Mouse (Mus musculus) liver, embryonic 11.5 days (tissue): ENCODE measurements around the gene Akap17b. TPM values are rescaled to one million over a fixed set of nuclear protein-coding genes. Genes with fewer than 3 reads are reported as not detected.

ENCODE experiments used
- ATAC-seq: fragments of 200-750 bp; cut with Nextera tagmentation; replicated peaks from 2 replicates; pipeline ENCODE4 v1.8.0; 2017; ENCODE audit warnings: moderate number of reproducible peaks, mild to moderate bottlenecking, moderate TSS enrichment, moderate library complexity; ENCODE audit not compliant: low FRiP score
- DNase-seq: peaks from one replicate; pipeline ENCODE4 v3.0.0-alpha.2; 2017; ENCODE audit warnings: low spot score
- H3K27ac ChIP-seq: fragments of 300-500 bp; sonication (generic); 2 replicates; pipeline ENCODE4 v1.5.1; 2014; ENCODE audit warnings: mild to moderate bottlenecking, low read depth, low read length, control low read depth
- H3K27me3 ChIP-seq: fragments of 300-500 bp; sonication (generic); replicated peaks from 2 replicates; pipeline ENCODE4 v1.6.1; 2014; ENCODE audit warnings: low read length, mixed read lengths; ENCODE audit not compliant: control insufficient read depth, insufficient read depth
- H3K36me3 ChIP-seq: fragments of 300-500 bp; sonication (generic); 2 replicates; pipeline ENCODE4 v1.6.1; 2014; ENCODE audit warnings: mild to moderate bottlenecking, low read length, moderate library complexity, mixed read lengths; ENCODE audit not compliant: control insufficient read depth, insufficient read depth
- H3K4me1 ChIP-seq: fragments of 300-500 bp; sonication (generic); replicated peaks from 2 replicates; pipeline ENCODE4 v1.6.1; 2014; ENCODE audit warnings: low read length, mixed read lengths; ENCODE audit not compliant: control insufficient read depth, insufficient read depth
- H3K4me2 ChIP-seq: fragments of 300-500 bp; sonication (generic); 2 replicates; pipeline ENCODE4 v1.6.1; 2014; ENCODE audit warnings: mild to moderate bottlenecking, control low read depth, moderate library complexity
- H3K4me3 ChIP-seq: fragments of 300-500 bp; sonication (generic); 2 replicates; pipeline ENCODE4 v1.5.1; 2014; ENCODE audit warnings: low read depth, low read length, control low read depth
- H3K9ac ChIP-seq: fragments of 300-500 bp; sonication (generic); 2 replicates; pipeline ENCODE4 v1.6.1; 2014; ENCODE audit warnings: low read depth, low read length, control low read depth
- H3K9me3 ChIP-seq: fragments of 300-500 bp; sonication (generic); 2 replicates; pipeline ENCODE4 v1.6.1; 2016; ENCODE audit warnings: low read length, inconsistent platforms, mixed read lengths; ENCODE audit not compliant: control insufficient read depth
- WGBS: fragments of 180-500 bp; shearing (Covaris S2); extraction: QIAGEN DNeasy Blood & Tissue Kit; methylation state at CpG from one replicate; pipeline ENCODE4 v1.1.7; 2014; 5-methylcytosine and 5-hydroxymethylcytosine counted together
- polyA plus RNA-seq: library from polyadenylated mRNA; unstranded; fragments of >200 nt; fragmentation: Nextera tagmentation; extraction: Ambion mirVana; gene quantifications from 2 replicates; pipeline ENCODE4 v1.2.1, GENCODE M21; 2014

Akap17b gene
- polyA plus RNA-seq = 1.5 and 1.6 TPM in 2 replicates

- peak; percentile 97 for ATAC-seq
- Histone ChIP-seq H3K4me2 (peak within 1 kb of the TSS; percentile 60), H3K4me3 (peak within 1 kb of the TSS; percentile 68), H3K27ac (no peak within 1 kb of the TSS), H3K9ac (peak within 1 kb of the TSS; percentile 57), H3K36me3 (no peaks in the 10 kb centered on the region), H3K27me3 (no peaks in the 10 kb centered on the region), H3K4me1 (no peaks in the 10 kb centered on the region), H3K9me3 (no peaks in the 10 kb centered on the region)
- peak; percentile 70 for DNase-seq
- WGBS = 17% methylated on average over 53 of the region's 60 CpGs
Measured at GRCm38 (mm10) chrX:36644657-36645551, at the start of gene Akap17b. Gene Akap17b (minus strand): TSS chrX:36645395.

GRCm38 (mm10) chrX:36691365-36691764 lies 46.2 kb upstream of the Akap17b start:
- ATAC-seq (no peak), DNase-seq (no peak)
- WGBS = 54% methylated on average over 5 of the region's 5 CpGs
- Histone ChIP-seq H3K9ac (no peak overlapping the region), H3K9me3 (no peaks in the 10 kb centered on the region), H3K4me3 (no peak overlapping the region), H3K27ac (no peak overlapping the region), H3K27me3 (no peaks in the 10 kb centered on the region), H3K4me2 (no peak overlapping the region), H3K36me3 (no peaks in the 10 kb centered on the region), H3K4me1 (no peaks in the 10 kb centered on the region)

GRCm38 (mm10) chrX:36689655-36690054 lies 44.5 kb upstream of the Akap17b start:
- H3K4me3 ChIP-seq = no peak overlapping the region
- H3K4me2 ChIP-seq = no peak overlapping the region
- no peak overlapping the region for H3K9ac ChIP-seq

GRCm38 (mm10) chrX:36676836-36677235 lies 31.6 kb upstream of the Akap17b start:
- H3K36me3 ChIP-seq = no peaks in the 10 kb centered on the region
- no peak overlapping the region for H3K4me3 ChIP-seq

More at GRCm38 (mm10) chrX:36689655-36690054, 44.5 kb upstream of the Akap17b start:
- DNase-seq = no peak
- ATAC-seq = no peak
- Histone ChIP-seq H3K27ac (no peak overlapping the region), H3K27me3 (no peaks in the 10 kb centered on the region), H3K4me1 (no peaks in the 10 kb centered on the region), H3K9me3 (no peaks in the 10 kb centered on the region), H3K36me3 (no peaks in the 10 kb centered on the region)

GRCm38 (mm10) chrX:36672708-36673107 lies 27.5 kb upstream of the Akap17b start:
- Histone ChIP-seq H3K9ac (no peak overlapping the region), H3K4me2 (no peak overlapping the region), H3K4me3 (no peak overlapping the region), H3K9me3 (no peaks in the 10 kb centered on the region), H3K27me3 (no peaks in the 10 kb centered on the region), H3K27ac (no peak overlapping the region), H3K36me3 (no peaks in the 10 kb centered on the region), H3K4me1 (no peaks in the 10 kb centered on the region)
- 53% methylated on average over 2 of the region's 2 CpGs for WGBS
- DNase-seq (no peak), ATAC-seq (no peak)

More at GRCm38 (mm10) chrX:36676836-36677235, 31.6 kb upstream of the Akap17b start:
- Histone ChIP-seq H3K9me3 (no peaks in the 10 kb centered on the region), H3K27ac (no peak overlapping the region), H3K4me1 (no peaks in the 10 kb centered on the region), H3K9ac (no peak overlapping the region), H3K4me2 (no peak overlapping the region), H3K27me3 (no peaks in the 10 kb centered on the region)
- ATAC-seq (no peak), DNase-seq (no peak)
- 62% methylated on average over 1 of the region's 1 CpGs for WGBS

- ATAC-seq = no peak
- 81% methylated on average over 6 of the region's 6 CpGs for WGBS
- DNase-seq = no peak
- Histone ChIP-seq H3K4me3 (no peak overlapping the region), H3K9ac (no peak overlapping the region), H3K4me1 (no peaks in the 10 kb centered on the region), H3K9me3 (no peaks in the 10 kb centered on the region), H3K27ac (no peak overlapping the region), H3K4me2 (no peak overlapping the region), H3K27me3 (no peaks in the 10 kb centered on the region), H3K36me3 (no peaks in the 10 kb centered on the region)
Measured at GRCm38 (mm10) chrX:36640046-36640445, 5.1 kb downstream of the Akap17b start.

GRCm38 (mm10) chrX:36630771-36631170 lies 14.4 kb downstream of the Akap17b start:
- no peaks in the 10 kb centered on the region for H3K27me3 ChIP-seq
- no peak overlapping the region for H3K4me3 ChIP-seq
- H3K9me3 ChIP-seq = no peaks in the 10 kb centered on the region
- ATAC-seq (no peak), DNase-seq (no peak)
- H3K4me1 ChIP-seq = no peaks in the 10 kb centered on the region
- no peaks in the 10 kb centered on the region for H3K36me3 ChIP-seq
- no peak overlapping the region for H3K4me2 ChIP-seq
- no peak overlapping the region for H3K27ac ChIP-seq
- no peak overlapping the region for H3K9ac ChIP-seq
- 0% methylated on average over 1 of the region's 1 CpGs for WGBS

- Histone ChIP-seq H3K9me3 (no peaks in the 10 kb centered on the region), H3K27me3 (no peaks in the 10 kb centered on the region), H3K4me2 (no peak overlapping the region), H3K9ac (no peak overlapping the region), H3K4me3 (no peak overlapping the region), H3K27ac (no peak overlapping the region), H3K4me1 (no peaks in the 10 kb centered on the region), H3K36me3 (no peaks in the 10 kb centered on the region)
- ATAC-seq (no peak), DNase-seq (no peak)
- 67% methylated on average over 3 of the region's 3 CpGs for WGBS
Measured at GRCm38 (mm10) chrX:36628102-36628501, 17.1 kb downstream of the Akap17b start.

GRCm38 (mm10) chrX:36609117-36609516 lies 36.1 kb downstream of the Akap17b start:
- ATAC-seq (no peak), DNase-seq (no peak)
- Histone ChIP-seq H3K27me3 (no peaks in the 10 kb centered on the region), H3K9me3 (no peaks in the 10 kb centered on the region), H3K27ac (no peak overlapping the region), H3K4me2 (no peak overlapping the region), H3K4me3 (no peak overlapping the region), H3K4me1 (no peaks in the 10 kb centered on the region), H3K36me3 (no peaks in the 10 kb centered on the region), H3K9ac (no peak overlapping the region)
- 77% methylated on average over 2 of the region's 2 CpGs for WGBS
